Mouse (Mus musculus): Measurements from ENCODE around the gene Bpifb6. TPM values are rescaled to one million over a fixed set of nuclear protein-coding genes. Genes with fewer than 3 reads are reported as not detected.

Bpifb6 gene
- polyA plus RNA-seq, 1 experiment from 2014 or later, result not detected

- H3K9me3 ChIP-seq, result no peaks in the 10 kb centered on the region
- WGBS, result 59% methylated on average over 8 of the region's 8 CpGs
- H3K9ac ChIP-seq, result no peak within 1 kb of the TSS; the same call in 1 of the 2 replicates
- no peaks in the 10 kb centered on the region; the same call in 1 of the 2 replicates for H3K4me1 ChIP-seq
- H3K4me3 ChIP-seq (replicated peaks), result no peak within 1 kb of the TSS
- H3K36me3 ChIP-seq (replicated peaks), result no peaks in the 10 kb centered on the region
- ATAC-seq (ENCODE audit: low FRiP score), result no peak
- no peak within 1 kb of the TSS for H3K27ac ChIP-seq
- no peaks in the 10 kb centered on the region for H3K27me3 ChIP-seq
- H3K4me2 ChIP-seq, result no peak within 1 kb of the TSS
Observed at GRCm38 (mm10) chr2:153917930-153918329, 17.7 kb downstream of the Bpifb6 start, which contains the start of gene Bpifb3. Bpifb3 (plus strand) TSS chr2:153918230.

DNA sequence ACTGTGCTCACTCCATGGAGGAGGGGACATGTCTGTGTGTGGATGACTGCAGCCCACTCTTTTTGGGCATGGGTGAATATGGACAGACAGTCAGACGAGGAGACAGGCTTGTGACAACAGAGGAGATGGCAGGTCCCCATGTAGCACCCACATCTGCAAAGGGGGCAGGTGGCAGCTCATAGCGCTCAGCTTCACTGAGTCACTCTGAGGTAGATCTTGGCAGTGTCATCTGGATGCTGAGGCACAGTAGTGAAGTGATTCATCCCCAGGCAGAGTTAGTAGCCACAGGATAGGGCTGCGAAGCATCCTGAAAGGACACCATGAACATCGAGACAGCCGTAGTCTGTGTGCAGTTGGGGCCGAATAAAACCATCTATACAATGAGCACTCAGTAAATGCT, 21.1 kb downstream of the Bpifb6 start:
- WGBS, result 91% methylated on average over 6 of the region's 6 CpGs
- no peaks in the 10 kb centered on the region for H3K9me3 ChIP-seq
- no peak for ATAC-seq (ENCODE audit: low FRiP score)
- no peak overlapping the region for H3K27ac ChIP-seq
- no peaks in the 10 kb centered on the region for H3K27me3 ChIP-seq
- no peaks in the 10 kb centered on the region for H3K36me3 ChIP-seq (replicated peaks)
- H3K4me1 ChIP-seq, result no peaks in the 10 kb centered on the region
- H3K9ac ChIP-seq, result no peak overlapping the region
- no peak overlapping the region for H3K4me2 ChIP-seq
- H3K4me3 ChIP-seq (replicated peaks), result no peak overlapping the region

DNA sequence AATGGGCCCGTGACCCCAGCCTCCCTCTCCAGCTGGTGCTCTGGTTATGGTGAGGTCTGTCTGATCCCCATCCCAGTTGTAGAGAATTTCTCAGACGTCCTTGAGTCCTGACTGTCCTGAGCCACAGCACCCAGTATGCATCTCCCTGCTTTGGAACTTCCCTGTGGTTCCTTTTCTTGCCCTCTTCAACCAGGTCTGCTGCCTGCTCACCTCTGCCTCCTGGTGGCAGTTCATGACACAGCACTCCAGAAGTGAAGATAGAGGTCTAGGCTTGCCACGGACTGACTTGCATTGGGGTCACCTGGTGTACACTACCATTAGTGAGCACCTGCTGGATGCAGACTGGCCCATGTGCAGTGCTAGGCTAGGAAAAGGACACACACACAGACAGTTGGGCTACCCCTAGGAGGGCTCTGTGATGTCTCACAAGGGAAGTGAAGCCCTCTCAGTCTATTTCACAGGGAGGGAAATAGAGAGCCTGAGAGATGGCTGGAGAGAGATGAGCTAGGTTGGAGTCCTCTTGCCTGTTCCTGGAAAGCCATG, 29.8 kb downstream of the Bpifb6 start:
- no peak for ATAC-seq (ENCODE audit: low FRiP score)
- WGBS, result 54% methylated on average over 3 of the region's 3 CpGs

DNA sequence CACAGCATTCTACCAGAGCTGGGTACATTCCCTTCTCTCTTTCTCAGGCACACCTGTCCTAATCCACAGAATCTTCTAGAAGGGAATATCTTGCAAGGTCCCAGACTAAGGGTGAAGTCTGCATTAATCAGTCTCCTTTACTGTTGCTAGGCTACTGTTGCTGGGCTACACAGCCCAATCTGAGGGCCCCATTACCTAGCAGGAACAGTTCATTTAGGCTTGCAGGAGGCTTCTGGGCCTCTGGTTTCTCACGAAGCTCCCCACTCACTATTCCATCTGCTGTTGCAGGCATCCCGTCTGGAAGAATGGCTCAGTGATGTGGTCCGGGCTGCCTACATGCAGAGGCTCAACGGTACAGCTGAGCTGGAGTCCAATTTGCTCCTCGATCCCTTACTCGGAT, 30.9 kb downstream of the Bpifb6 start:
- H3K4me1 ChIP-seq, result peaks cover 9% of the 10 kb centered on the region
- H3K36me3 ChIP-seq (replicated peaks), result no peaks in the 10 kb centered on the region
- H3K9me3 ChIP-seq, result no peaks in the 10 kb centered on the region
- peak; percentile 20; the same call in 1 of the 2 replicates for ATAC-seq (ENCODE audit: low FRiP score)
- no peak overlapping the region for H3K27ac ChIP-seq
- H3K9ac ChIP-seq, result no peak overlapping the region
- H3K4me2 ChIP-seq, result no peak overlapping the region
- 59% methylated on average over 6 of the region's 6 CpGs for WGBS
- H3K27me3 ChIP-seq, result no peaks in the 10 kb centered on the region
- no peak overlapping the region for H3K4me3 ChIP-seq (replicated peaks)

More for the DNA sequence above, 29.8 kb downstream of the Bpifb6 start:
- Histone ChIP-seq H3K9ac (no peak overlapping the region), H3K36me3 (replicated peaks) (no peaks in the 10 kb centered on the region), H3K4me3 (replicated peaks) (no peak overlapping the region), H3K27ac (no peak overlapping the region), H3K4me1 (peaks cover 9% of the 10 kb centered on the region), H3K4me2 (no peak overlapping the region), H3K27me3 (no peaks in the 10 kb centered on the region), H3K9me3 (no peaks in the 10 kb centered on the region)

DNA sequence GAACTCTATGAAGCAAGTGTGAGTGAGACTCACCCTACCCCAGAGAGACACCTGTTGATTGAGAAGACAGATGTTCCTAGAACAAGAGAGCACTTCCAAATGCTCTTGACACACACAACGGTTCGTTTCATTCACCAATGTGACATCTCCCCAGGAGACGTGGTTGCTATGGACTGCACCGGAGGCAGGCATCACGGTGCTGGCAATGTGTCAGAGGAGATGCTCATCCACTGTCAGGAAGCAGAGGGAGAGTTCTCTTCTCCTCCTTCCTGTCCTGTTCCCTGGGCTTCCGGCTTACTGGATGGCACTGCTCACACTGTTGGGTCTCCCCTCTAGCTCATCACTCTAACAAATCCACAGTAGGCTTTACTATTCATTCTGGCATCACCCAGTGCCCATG, 33.1 kb downstream of the Bpifb6 start:
- no peaks in the 10 kb centered on the region for H3K36me3 ChIP-seq (replicated peaks)
- 77% methylated on average over 6 of the region's 6 CpGs for WGBS
- no peak overlapping the region for H3K4me3 ChIP-seq (replicated peaks)
- ATAC-seq (ENCODE audit: low FRiP score), result no peak
- no peak overlapping the region for H3K9ac ChIP-seq
- no peak overlapping the region for H3K27ac ChIP-seq
- peaks cover 9% of the 10 kb centered on the region for H3K4me1 ChIP-seq
- H3K27me3 ChIP-seq, result no peaks in the 10 kb centered on the region
- H3K4me2 ChIP-seq, result no peak overlapping the region
- H3K9me3 ChIP-seq, result no peaks in the 10 kb centered on the region

GRCm38 (mm10) chr2:153935348-153935747, 35.2 kb downstream of the Bpifb6 start:
- H3K4me1 ChIP-seq, result peaks cover 9% of the 10 kb centered on the region
- no peak overlapping the region for H3K4me3 ChIP-seq (replicated peaks)
- no peaks in the 10 kb centered on the region for H3K27me3 ChIP-seq
- no peaks in the 10 kb centered on the region for H3K9me3 ChIP-seq
- H3K9ac ChIP-seq, result no peak overlapping the region
- no peak for ATAC-seq (ENCODE audit: low FRiP score)
- no peak overlapping the region for H3K27ac ChIP-seq
- H3K36me3 ChIP-seq (replicated peaks), result no peaks in the 10 kb centered on the region
- 91% methylated on average over 6 of the region's 6 CpGs for whole genome bisulfite sequencing
- H3K4me2 ChIP-seq, result no peak overlapping the region

DNA sequence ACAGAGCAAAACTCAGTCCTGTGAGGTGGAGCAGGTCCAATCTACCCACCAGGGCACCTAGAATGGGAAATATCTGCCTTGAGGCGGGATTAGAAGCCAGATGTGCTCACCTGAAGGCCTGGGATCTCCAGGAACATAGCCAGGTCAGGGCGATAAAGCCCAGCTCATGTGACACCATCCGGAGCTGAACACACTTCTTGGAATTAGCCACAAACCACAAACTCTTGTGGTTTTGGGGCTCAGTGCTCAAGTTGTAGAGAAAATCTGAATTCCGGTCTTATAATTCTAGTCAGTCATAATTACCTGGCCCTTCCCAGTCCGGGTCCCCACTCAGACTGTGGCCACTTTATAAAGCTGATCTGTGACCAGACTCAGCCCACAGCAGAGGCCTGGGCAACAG, 37.7 kb downstream of the Bpifb6 start, which contains the start of gene Bpifb4:
Gene Bpifb4, plus strand, starts transcription at position 370 of the 400 bp plus-strand sequence.
- H3K27me3 ChIP-seq, result no peaks in the 10 kb centered on the region
- 84% methylated on average over 5 of the region's 5 CpGs for WGBS
- H3K27ac ChIP-seq, result no peak within 1 kb of the TSS
- no peaks in the 10 kb centered on the region for H3K4me1 ChIP-seq
- no peak within 1 kb of the TSS for H3K9ac ChIP-seq
- H3K36me3 ChIP-seq (replicated peaks), result no peaks in the 10 kb centered on the region
- no peak for ATAC-seq (ENCODE audit: low FRiP score)
- no peak within 1 kb of the TSS for H3K4me3 ChIP-seq (replicated peaks)
- H3K9me3 ChIP-seq, result no peaks in the 10 kb centered on the region
- H3K4me2 ChIP-seq, result no peak within 1 kb of the TSS

GRCm38 (mm10) chr2:153943537-153943936, 43.3 kb downstream of the Bpifb6 start:
- no peak for ATAC-seq (ENCODE audit: low FRiP score)
- H3K9ac ChIP-seq, result no peak overlapping the region
- no peaks in the 10 kb centered on the region for H3K27me3 ChIP-seq
- H3K4me1 ChIP-seq, result no peaks in the 10 kb centered on the region
- H3K4me3 ChIP-seq (replicated peaks), result no peak overlapping the region
- no peak overlapping the region for H3K4me2 ChIP-seq
- no peak overlapping the region for H3K27ac ChIP-seq
- 32% methylated on average over 3 of the region's 3 CpGs for WGBS
- H3K36me3 ChIP-seq (replicated peaks), result no peaks in the 10 kb centered on the region
- H3K9me3 ChIP-seq, result no peaks in the 10 kb centered on the region

GRCm38 (mm10) chr2:153944567-153944966, 44.4 kb downstream of the Bpifb6 start:
- H3K27me3 ChIP-seq, result peaks cover 3% of the 10 kb centered on the region; the same call in 1 of the 2 replicates
- no peak overlapping the region for H3K4me3 ChIP-seq (replicated peaks)
- no peaks in the 10 kb centered on the region for H3K4me1 ChIP-seq
- no peak overlapping the region for H3K27ac ChIP-seq
- no peaks in the 10 kb centered on the region for H3K36me3 ChIP-seq (replicated peaks)
- H3K9ac ChIP-seq, result no peak overlapping the region
- no peak for ATAC-seq (ENCODE audit: low FRiP score)
- WGBS, result 85% methylated on average over 8 of the region's 8 CpGs
- no peak overlapping the region for H3K4me2 ChIP-seq
- H3K9me3 ChIP-seq, result no peaks in the 10 kb centered on the region

DNA sequence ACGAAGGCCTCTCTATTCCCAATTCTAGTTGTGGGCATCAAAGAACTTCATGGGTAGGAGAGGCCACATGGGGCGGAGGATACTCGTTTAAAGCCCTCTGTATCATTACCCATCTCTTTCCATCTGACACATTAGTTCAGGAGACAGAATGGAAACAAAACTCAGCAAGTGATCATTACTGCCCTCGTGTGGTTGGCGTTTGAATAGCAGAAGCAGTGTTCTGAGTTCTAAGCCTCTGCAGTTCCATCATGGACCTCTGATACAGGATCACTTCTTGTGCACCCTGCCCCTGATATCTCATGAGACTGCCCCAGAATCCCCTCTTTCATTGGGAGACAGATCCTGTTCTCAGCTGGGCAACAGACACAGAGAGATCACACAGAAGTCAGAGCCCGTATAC, 52.7 kb downstream of the Bpifb6 start:
- H3K36me3 ChIP-seq (replicated peaks), result no peaks in the 10 kb centered on the region
- no peaks in the 10 kb centered on the region for H3K9me3 ChIP-seq
- H3K9ac ChIP-seq, result no peak overlapping the region
- no peaks in the 10 kb centered on the region for H3K4me1 ChIP-seq
- H3K4me2 ChIP-seq, result no peak overlapping the region
- peaks cover 3% of the 10 kb centered on the region; the same call in 1 of the 2 replicates for H3K27me3 ChIP-seq
- H3K4me3 ChIP-seq (replicated peaks), result no peak overlapping the region
- 28% methylated on average over 6 of the region's 6 CpGs for WGBS
- ATAC-seq (ENCODE audit: low FRiP score), result no peak
- no peak overlapping the region for H3K27ac ChIP-seq

- 7% methylated on average over 6 of the region's 6 CpGs for WGBS
- ATAC-seq (ENCODE audit: low FRiP score), result 0 out of 2 replicates have a peak, but pooled peaks have one; percentile 39
- peak overlapping the region; percentile 40 for H3K4me2 ChIP-seq
Observed at GRCm38 (mm10) chr2:153953836-153954235, 53.6 kb downstream of the Bpifb6 start.

More at GRCm38 (mm10) chr2:153953836-153954235, 53.6 kb downstream of the Bpifb6 start:
- no peak overlapping the region for H3K4me3 ChIP-seq (replicated peaks)
- no peak overlapping the region for H3K9ac ChIP-seq
- H3K27ac ChIP-seq, result no peak overlapping the region
- H3K36me3 ChIP-seq (replicated peaks), result no peaks in the 10 kb centered on the region
- no peaks in the 10 kb centered on the region for H3K4me1 ChIP-seq
- no peaks in the 10 kb centered on the region for H3K9me3 ChIP-seq
- H3K27me3 ChIP-seq, result peaks cover 3% of the 10 kb centered on the region; the same call in 1 of the 2 replicates
